Mouse (Mus musculus) embryonic fibroblast, embryonic 13.5 days (primary cell): ENCODE measurements around the gene 1110008L16Rik. TPM values are rescaled to one million over a fixed set of nuclear protein-coding genes. Genes with fewer than 3 reads are reported as not detected.
A peak's percentile ranks its signal among the peaks of the same experiment; 100 is the strongest.

Experiments
- H3K27ac ChIP-seq: 2 replicates; pipeline ENCODE4 v1.5.1; 2012; ENCODE audit warnings: low read length, control low read depth, inconsistent platforms; ENCODE audit not compliant: insufficient read depth
- H3K4me1 ChIP-seq: 2 replicates; pipeline ENCODE4 v1.6.1; 2011; ENCODE audit warnings: low read length; ENCODE audit not compliant: control insufficient read depth, insufficient read depth
- H3K4me3 ChIP-seq: 2 replicates; pipeline ENCODE4 v1.5.1; 2011; ENCODE audit warnings: mild to moderate bottlenecking, control low read depth, low read length; ENCODE audit not compliant: insufficient read depth
- CTCF ChIP-seq: IDR thresholded peaks from 2 replicates; pipeline ENCODE4 v1.5.1; 2011; ENCODE audit warnings: mild to moderate bottlenecking, control low read depth, low read length, moderate library complexity, borderline replicate concordance; ENCODE audit not compliant: insufficient read depth
- POLR2A ChIP-seq: IDR thresholded peaks from 2 replicates; pipeline ENCODE4 v1.6.1; 2011; ENCODE audit warnings: low read depth, mild to moderate bottlenecking, control low read depth, low read length, moderate library complexity
- polyA plus RNA-seq: library from polyadenylated mRNA; stranded (reverse); fragments of >200 nt; gene quantifications from 2 replicates; pipeline ENCODE4 v1.2.4, GENCODE M21; 2011; ENCODE audit warnings: low read depth; ENCODE audit not compliant: missing spikeins, insufficient read length

Gene 1110008L16Rik
- polyA plus RNA-seq, 1 experiment: 10.2 TPM

DNA sequence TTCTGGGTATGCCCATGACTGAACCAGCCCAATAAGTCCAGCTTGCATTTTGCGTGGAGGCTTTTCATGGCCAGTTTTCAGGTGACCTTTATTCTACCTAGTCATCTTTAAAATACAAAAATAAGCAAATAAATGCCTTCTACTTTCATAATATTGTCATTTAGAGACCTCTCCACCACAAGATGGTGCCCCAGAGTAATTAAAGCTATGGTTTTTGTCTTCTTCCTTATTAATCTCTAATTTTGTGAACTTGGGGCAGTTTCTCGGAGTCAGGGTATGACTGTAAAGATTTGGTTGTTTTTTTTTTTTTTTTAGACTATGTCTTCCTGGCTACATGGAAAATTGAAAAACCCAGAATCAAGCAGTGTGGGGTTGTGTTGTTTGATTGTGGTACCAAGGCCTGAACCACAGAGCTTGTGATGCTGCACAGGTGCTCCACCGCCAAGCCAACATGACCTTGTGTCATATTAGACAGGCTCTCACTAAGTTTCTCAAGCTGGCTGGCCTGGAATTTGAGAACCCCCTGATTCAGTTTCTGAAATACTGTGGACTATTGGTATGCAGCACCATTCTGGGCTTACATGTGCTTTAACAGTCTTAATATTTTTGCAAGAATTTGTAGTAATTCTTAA, 73.2 kb downstream of the 1110008L16Rik start:
- TF ChIP-seq CTCF (no peak), POLR2A (no peak)
- no peak overlapping the region for H3K4me3 ChIP-seq
- no peak overlapping the region for H3K27ac ChIP-seq
- H3K4me1 ChIP-seq: no peaks in the 10 kb centered on the region

DNA sequence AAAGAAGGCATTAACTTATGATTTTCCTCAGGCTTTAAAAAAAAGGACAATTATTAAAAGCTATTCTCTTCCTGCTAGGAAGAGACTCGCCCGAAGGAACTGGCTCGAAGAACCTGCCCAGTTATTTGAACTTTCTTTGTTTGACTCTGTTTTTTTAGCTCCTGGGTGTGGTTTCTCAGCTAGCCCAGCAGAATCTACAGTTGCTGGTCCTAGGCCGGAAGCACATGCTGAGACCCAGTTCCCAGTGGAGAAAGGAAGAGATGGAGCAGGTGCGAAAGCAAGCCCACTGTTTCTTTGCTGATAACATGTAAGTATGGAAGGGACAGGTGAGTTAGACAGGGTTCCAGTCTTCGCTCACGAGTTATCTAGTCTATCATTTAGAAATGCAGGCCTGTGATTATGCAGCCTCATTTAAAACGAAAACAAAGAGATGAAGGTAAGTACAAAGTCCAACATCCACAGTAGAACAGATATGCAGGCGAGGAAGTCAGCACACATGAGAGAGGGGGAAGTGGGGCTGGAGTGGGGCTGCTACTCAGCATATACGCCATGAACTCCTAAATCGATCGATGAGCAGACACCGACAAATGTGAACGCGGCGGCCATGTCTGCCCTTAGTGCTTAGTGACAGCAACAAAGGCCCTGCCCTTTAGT, 77.7 kb downstream of the 1110008L16Rik start:
- TF ChIP-seq POLR2A: no peak
- no peak for TF ChIP-seq CTCF
- no peaks in the 10 kb centered on the region for H3K4me1 ChIP-seq
- H3K4me3 ChIP-seq: no peak overlapping the region
- H3K27ac ChIP-seq: no peak overlapping the region

DNA sequence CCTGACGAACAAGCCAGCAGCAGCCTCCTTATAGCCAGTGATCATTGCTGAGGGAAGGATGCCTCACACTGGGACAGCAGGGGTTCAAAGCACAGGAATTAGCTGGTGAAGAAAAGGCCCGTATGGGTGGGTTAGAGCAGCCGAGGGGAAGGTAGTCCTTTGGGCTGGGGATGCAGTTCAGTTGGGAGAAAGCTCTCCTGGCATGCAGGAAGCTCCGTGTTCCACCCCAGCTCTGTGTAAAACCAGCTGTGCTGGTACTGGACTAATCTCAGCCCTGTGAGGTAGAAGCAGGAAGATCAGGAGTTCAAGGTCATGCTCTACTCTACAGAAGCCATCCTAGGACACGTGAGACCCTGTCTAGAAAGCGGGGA, 78.2 kb downstream of the 1110008L16Rik start:
- TF ChIP-seq CTCF: no peak
- TF ChIP-seq POLR2A: no peak
- H3K4me3 ChIP-seq: no peak overlapping the region
- no peaks in the 10 kb centered on the region for H3K4me1 ChIP-seq
- H3K27ac ChIP-seq: no peak overlapping the region

DNA sequence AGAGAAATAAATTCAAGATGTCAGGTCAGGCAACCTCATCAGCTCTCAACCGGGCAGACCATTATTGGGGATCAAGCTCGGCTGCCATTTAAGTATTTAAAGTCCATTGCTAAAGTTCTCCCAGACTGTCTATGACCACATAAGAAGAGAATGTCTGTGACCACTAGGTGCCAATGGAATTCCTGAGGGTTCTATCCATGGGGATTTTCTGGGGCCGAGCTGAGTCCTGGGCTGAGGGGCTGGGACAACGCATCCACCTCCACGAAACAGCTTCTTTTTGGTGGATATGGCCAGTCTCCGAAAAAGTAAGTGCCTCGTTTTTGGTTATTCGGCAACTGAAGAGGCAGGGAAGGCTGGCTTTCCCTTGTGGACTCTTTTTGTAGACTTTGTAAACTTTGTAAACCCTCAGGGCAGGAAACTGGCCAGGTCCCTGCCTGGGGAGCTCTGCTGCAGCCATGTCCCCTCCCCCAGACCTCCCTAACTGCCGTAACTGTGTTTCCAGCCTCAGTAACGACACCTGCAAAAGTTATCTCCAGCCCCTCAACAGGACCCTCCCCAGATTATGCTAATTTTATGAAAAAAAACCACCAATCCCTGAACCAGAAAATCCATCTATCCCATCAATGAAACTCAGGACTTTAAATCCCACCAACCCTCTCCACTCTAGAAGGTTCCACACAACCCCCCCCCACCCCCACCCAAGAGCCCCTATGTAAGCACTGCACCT, 84.8 kb downstream of the 1110008L16Rik start, which contains the start of gene Psma6:
TSS of gene Psma6 (plus strand) at position 200 of the 727 bp plus-strand sequence.
- TF ChIP-seq CTCF: no peak
- no peak for TF ChIP-seq POLR2A
- peaks cover 5% of the 10 kb centered on the region; the same call in 1 of the 2 replicates for H3K4me1 ChIP-seq
- peak within 1 kb of the TSS; percentile 55 for H3K27ac ChIP-seq
- no peak within 1 kb of the TSS for H3K4me3 ChIP-seq

DNA sequence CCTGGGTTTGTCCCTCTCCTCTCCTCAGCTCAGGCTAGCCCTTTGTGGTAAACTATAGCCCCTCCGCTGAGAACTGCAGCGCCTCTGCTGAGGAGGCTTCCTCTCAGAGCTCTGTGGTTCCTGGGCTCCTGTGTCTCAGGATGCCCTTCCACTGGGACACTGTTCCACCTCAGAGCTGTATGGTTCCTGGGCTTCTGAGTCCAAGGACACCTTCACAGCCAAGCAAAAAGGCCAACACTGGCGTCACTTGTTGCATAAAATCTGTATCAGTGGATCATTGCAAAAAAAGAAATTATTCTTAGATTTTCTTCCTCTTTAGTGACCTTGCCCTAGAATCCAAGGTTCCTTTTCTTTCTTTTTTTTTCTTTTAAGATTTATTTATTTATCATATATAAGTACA, 85.4 kb downstream of the 1110008L16Rik start:
- peaks cover 5% of the 10 kb centered on the region; the same call in 1 of the 2 replicates for H3K4me1 ChIP-seq
- TF ChIP-seq CTCF: no peak
- TF ChIP-seq POLR2A: no peak
- no peak overlapping the region for H3K27ac ChIP-seq
- H3K4me3 ChIP-seq: no peak overlapping the region

DNA sequence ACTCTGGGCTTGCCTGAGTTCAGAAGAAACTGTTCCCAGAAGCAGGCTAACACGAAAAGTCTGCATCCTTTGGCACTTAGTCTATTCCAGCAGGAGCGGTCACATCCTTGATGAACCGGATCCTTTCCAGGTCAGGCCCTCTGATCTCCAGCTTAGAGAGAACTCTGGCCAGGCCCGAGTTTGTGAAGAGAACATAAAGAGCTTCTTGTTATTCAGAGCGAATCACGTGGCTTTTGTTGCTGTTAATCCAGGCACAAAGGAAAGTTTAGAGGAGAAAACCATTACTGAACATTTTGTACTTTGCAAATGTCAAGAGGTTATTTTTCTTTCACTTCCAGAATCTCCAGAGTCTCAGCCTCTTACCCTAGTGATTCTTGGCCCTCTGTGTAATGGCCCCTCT, 86.6 kb downstream of the 1110008L16Rik start:
- Histone ChIP-seq H3K27ac (no peak overlapping the region), H3K4me1 (peaks cover 5% of the 10 kb centered on the region; the same call in 1 of the 2 replicates), H3K4me3 (no peak overlapping the region)
- TF ChIP-seq CTCF: no peak
- TF ChIP-seq POLR2A: no peak

DNA sequence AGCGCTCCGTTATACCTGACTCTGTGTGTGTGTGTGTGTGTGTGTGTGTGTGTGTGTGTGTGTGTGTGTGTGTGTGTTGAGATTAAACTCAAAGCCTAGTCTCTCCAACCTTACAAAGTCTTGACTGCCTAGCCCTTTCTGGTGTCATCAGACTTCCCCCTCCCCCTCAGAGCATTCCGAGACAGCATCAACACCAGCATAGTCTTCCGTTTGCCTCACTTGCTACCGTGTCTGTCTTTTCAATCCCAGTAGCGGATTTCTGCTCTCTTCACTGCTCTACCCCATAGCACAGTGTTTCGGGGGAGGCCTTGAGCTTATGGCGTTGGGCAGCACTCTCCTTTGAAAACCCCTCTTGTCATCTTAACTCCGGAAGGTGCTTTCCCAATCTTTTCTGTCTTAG, 87.1 kb downstream of the 1110008L16Rik start:
- Histone ChIP-seq H3K4me3 (no peak overlapping the region), H3K27ac (no peak overlapping the region), H3K4me1 (peaks cover 5% of the 10 kb centered on the region; the same call in 1 of the 2 replicates)
- TF ChIP-seq CTCF (no peak), POLR2A (no peak)

DNA sequence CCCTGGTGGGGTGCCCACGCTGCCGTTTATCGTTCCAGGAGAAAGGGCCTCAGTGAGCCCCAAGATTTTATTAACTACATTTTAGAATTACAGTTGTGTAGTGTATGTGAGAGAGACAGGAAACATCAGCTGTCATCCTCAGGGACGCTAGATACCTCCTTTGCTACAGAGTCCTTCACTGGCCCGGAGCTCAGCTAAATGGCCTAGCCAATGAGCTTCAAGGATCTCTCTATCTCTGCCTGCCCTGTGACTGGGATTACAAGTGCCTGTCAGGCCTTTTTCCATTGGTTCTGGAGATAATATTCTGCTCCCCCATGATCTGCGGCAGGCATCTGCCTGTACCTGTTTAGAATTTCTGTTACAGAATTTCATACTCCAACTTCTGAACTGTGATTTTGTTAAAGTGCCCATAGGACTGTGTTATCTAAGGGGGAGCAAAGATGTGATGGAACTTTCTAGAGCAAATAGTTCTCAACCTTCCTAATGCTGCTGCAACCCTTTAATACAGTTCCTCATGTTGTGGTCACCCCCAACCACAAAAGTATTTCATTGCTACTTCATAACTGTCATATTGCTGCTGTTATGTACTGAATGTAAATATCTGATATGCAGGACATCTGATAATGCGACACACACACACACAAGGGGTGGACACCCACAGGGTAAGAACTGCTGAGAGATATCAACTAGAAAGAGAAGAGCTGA, 87.9 kb downstream of the 1110008L16Rik start:
- Histone ChIP-seq H3K27ac (no peak overlapping the region), H3K4me3 (no peak overlapping the region), H3K4me1 (peaks cover 5% of the 10 kb centered on the region; the same call in 1 of the 2 replicates)
- TF ChIP-seq POLR2A (no peak), CTCF (no peak)

DNA sequence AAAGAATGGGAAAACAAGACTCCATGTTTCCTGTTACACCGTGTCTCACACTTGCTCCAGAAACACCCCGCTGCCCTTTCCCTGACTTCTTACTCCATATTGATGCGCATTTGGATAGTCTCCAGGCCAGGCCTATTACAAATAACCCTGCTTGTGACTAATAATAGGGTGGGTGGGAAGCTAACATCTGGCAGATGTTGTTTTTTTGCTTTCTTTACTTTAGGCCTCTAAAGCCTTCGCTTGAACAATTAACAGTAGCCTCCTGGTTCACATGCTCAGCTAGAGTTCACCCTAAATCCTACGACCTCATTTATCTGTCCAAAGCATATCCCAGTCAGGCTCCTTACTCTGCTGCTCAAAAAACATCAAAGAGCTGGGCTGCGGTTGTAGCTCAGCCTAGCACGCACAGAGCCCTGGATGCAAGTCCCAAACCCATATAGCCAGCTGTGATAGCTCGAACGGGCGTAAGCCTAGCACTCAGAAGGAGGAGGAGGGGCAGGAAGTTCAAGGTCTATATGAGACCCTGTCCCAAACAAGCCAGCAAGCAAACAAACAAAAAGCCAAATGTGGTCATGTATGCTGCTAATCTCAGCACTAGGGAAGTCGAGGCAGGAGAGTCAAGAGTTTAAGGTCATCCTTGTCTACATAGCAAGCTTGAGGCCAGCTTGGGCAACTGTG, 88.5 kb downstream of the 1110008L16Rik start:
- TF ChIP-seq POLR2A (no peak), CTCF (no peak)
- no peak overlapping the region for H3K27ac ChIP-seq
- peaks cover 7% of the 10 kb centered on the region; the same call in 1 of the 2 replicates for H3K4me1 ChIP-seq
- H3K4me3 ChIP-seq: no peak overlapping the region
